Mouse (Mus musculus) MEL (cell line): ENCODE measurements at regions not wholly inside any gene's neighbourhood (a gene's known extent, or its start where the extent isn't known, plus 50 kb on each side); places are given as distances from the start of the nearest gene placed in this dataset.

Experiments
- CTCF ChIP-seq, 3 experiments: IDR thresholded peaks in 2 of 3; conservative IDR thresholded peaks in 1 of 3; 2 replicates each; pipeline ENCODE4 v1.5.1; 2011 to 2012; ENCODE audit warnings: low read length in 3 of 3, low read depth in 2 of 3, mild to moderate bottlenecking in 2 of 3, improper control_type of control experiment in 1 of 3, inconsistent platforms in 1 of 3, mixed read lengths in 1 of 3, moderate library complexity in 1 of 3; ENCODE audit not compliant: control insufficient read depth in 1 of 3, insufficient read depth in 1 of 3, poor library complexity in 1 of 3, severe bottlenecking in 1 of 3
- E2F4 ChIP-seq: IDR thresholded peaks from 2 replicates; pipeline ENCODE4 v1.6.1; 2011; ENCODE audit warnings: low read depth, low read length, improper control_type of control experiment, borderline replicate concordance
- EP300 ChIP-seq, 2 experiments: IDR thresholded peaks; 2 replicates each; pipeline ENCODE4 v1.6.1; 2011; ENCODE audit warnings: improper control_type of control experiment in 2 of 2, low read length in 2 of 2, low read depth in 1 of 2, mild to moderate bottlenecking in 1 of 2
- ETS1 ChIP-seq: IDR thresholded peaks from 2 replicates; pipeline ENCODE4 v1.6.1; 2012; ENCODE audit warnings: low read depth, mild to moderate bottlenecking, inconsistent platforms, low read length, improper control_type of control experiment, moderate library complexity
- GATA1 ChIP-seq: IDR thresholded peaks from 2 replicates; pipeline ENCODE4 v1.6.1; 2011; ENCODE audit warnings: low read depth, low read length, improper control_type of control experiment
- NRF1 ChIP-seq: IDR thresholded peaks from 2 replicates; pipeline ENCODE4 v1.6.1; 2014; ENCODE audit warnings: low read depth, mild to moderate bottlenecking, inconsistent platforms, low read length, improper control_type of control experiment, moderate library complexity; ENCODE audit not compliant: poor library complexity, insufficient read depth, severe bottlenecking
- POLR2A ChIP-seq, 2 experiments: IDR thresholded peaks; 2 replicates each; pipeline ENCODE4 v1.6.1; 2011 to 2012; ENCODE audit warnings: low read length in 2 of 2, mild to moderate bottlenecking in 2 of 2, control low read depth in 1 of 2, improper control_type of control experiment in 1 of 2, low read depth in 1 of 2, moderate library complexity in 1 of 2; ENCODE audit not compliant: control insufficient read depth in 1 of 2, insufficient read depth in 1 of 2, poor library complexity in 1 of 2
- POLR2AphosphoS2 ChIP-seq: IDR thresholded peaks from 2 replicates; pipeline ENCODE4 v1.6.1; 2011; ENCODE audit warnings: low read length, improper control_type of control experiment
- POLR2AphosphoS5 ChIP-seq: IDR thresholded peaks from 2 replicates; pipeline ENCODE4 v1.6.1; 2012; ENCODE audit warnings: low read depth, borderline replicate concordance, mild to moderate bottlenecking, inconsistent platforms, low read length, moderate library complexity, mixed read lengths
- UBTF ChIP-seq: IDR thresholded peaks from 2 replicates; pipeline ENCODE4 v1.6.1; 2012; ENCODE audit warnings: low read depth, mild to moderate bottlenecking, inconsistent platforms, low read length, improper control_type of control experiment, moderate library complexity, borderline replicate concordance; ENCODE audit not compliant: insufficient read depth
- ZNF384 ChIP-seq: IDR thresholded peaks from 2 replicates; pipeline ENCODE4 v1.6.1; 2012; ENCODE audit warnings: low read depth, mild to moderate bottlenecking, inconsistent platforms, low read length, improper control_type of control experiment

DNA sequence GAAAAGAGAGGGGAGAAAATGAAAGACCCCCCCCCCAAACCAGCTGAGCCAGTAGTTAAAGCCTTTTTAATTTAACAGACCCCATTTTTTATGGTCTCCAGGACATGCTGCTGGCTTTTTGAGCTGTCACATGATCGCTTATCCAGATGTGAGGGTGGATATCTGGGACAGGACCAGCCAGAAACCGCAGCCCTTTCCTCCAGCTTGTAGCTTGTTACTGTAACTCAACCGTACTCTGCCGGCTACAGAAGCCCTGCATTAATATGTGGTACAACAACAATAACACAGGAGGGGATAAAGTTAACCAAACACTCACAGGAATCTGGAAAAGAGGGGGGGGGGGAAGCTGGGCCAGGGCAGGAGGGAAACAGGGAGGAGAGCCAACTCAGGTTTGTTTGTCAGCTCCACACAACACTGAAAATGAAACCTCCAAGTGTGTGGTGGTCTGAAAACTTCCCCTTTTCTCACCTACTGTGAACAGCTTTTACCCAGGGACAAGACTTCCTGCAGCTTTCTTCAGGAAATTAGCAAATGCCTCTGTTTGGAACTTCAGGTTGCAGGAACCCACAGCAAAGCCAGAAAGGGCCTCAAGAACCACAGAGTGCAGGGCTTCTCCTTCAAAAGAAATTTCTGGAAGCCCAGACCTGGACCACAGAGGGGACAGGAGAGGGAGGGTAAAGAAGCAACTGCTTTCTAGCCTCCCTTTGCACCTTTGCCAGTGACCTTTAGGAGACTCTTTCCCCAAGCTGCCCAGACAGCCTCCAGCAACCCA lies 244.3 kb downstream of the Clic5 start:
- TF ChIP-seq E2F4 (no peak), NRF1 (no peak), CTCF (IDR thresholded peaks at IDR 0.05 in 2 of 3, conservative IDR thresholded peaks at IDR 0.05 in 1 of 3; ENCODE audit: control insufficient read depth in 1 of 3, insufficient read depth in 1 of 3, low read depth in 2 of 3, low read length in 3 of 3, poor library complexity in 1 of 3, severe bottlenecking in 1 of 3) (no peak), POLR2AphosphoS5 (no peak), POLR2A (IDR thresholded peaks at IDR 0.05; ENCODE audit: control insufficient read depth in 1 of 2, insufficient read depth in 1 of 2, low read depth in 1 of 2, low read length in 2 of 2, poor library complexity in 1 of 2) (no peak), GATA1 (no peak), ZNF384 (no peak), POLR2AphosphoS2 (no peak), ETS1 (no peak), UBTF (no peak), EP300 (IDR thresholded peaks at IDR 0.05; ENCODE audit: low read depth in 1 of 2, low read length in 2 of 2) (no peak)
